Mouse (Mus musculus): Measurements from ENCODE around the gene Aig1. TPM values are rescaled to one million over a fixed set of nuclear protein-coding genes. Genes with fewer than 3 reads are reported as not detected.

Gene Aig1
- polyA plus RNA-seq, 1 experiment: 11.3 TPM

- no peaks in the 10 kb centered on the region for H3K27me3 ChIP-seq (ENCODE audit: control insufficient read depth, insufficient read depth, insufficient read length)
- TF ChIP-seq MYOG (IDR thresholded peaks at IDR 0.05; ENCODE audit: control insufficient read depth, extremely low read depth, insufficient read length): no peak
- TF ChIP-seq CTCF (IDR thresholded peaks at IDR 0.05; ENCODE audit: control insufficient read depth, insufficient read depth, insufficient read length): no peak
- no peak for TF ChIP-seq FOSL1 (IDR thresholded peaks at IDR 0.05; ENCODE audit: insufficient read depth, low read length, poor library complexity, severe bottlenecking)
- no peak for TF ChIP-seq USF1 (IDR thresholded peaks at IDR 0.05; ENCODE audit: low read depth)
- no peak for TF ChIP-seq MYOD1 (IDR thresholded peaks at IDR 0.05; ENCODE audit: control insufficient read depth, insufficient read length, low read depth)
- no peak for TF ChIP-seq MAX (IDR thresholded peaks at IDR 0.05)
- TF ChIP-seq CEBPB (IDR thresholded peaks at IDR 0.05; ENCODE audit: low read depth): no peak
- no peak overlapping the region for H3K4me3 ChIP-seq (ENCODE audit: insufficient read depth, poor library complexity, severe bottlenecking)
- no peaks in the 10 kb centered on the region for H3K79me3 ChIP-seq (ENCODE audit: low read depth)
- no peak overlapping the region for H3ac ChIP-seq (ENCODE audit: control insufficient read depth, insufficient read length, low read depth)
- H3K79me2 ChIP-seq (ENCODE audit: control insufficient read depth, insufficient read depth): no peaks in the 10 kb centered on the region
- no peaks in the 10 kb centered on the region for H3K36me3 ChIP-seq (ENCODE audit: control insufficient read depth, insufficient read depth)
These were observed 271.3 kb downstream of the Aig1 start for GRCm38 (mm10) chr10:13597491-13597890.

Other genes starting within 250 kb of the Aig1 start
- gene Hivep2, start 97.1 kb upstream of the Aig1 start, polyA plus RNA-seq (2012; fragmentation: generic; extraction: Trizol): 2.9 TPM